Comparison of ENCODE assay signal across 15 mouse cellular contexts in genomic region chr9:116928338-116928737, GRCm38 (mm10).
"Had no signal": no experiment of that assay in that cellular context is flagged by ENCODE, and none has a peak within 500 bp of the region (broad histone marks: within the 10 kb centered on the region; RNA-seq: fewer than 3 reads in every experiment).

No protein-coding gene starts in this region.

- H3K9me3 ChIP-seq: liver, embryonic 15.5 days; lung, embryonic 15.5 days; midbrain, embryonic 13.5 days; neural tube, embryonic 15.5 days had no signal

- H3K4me2 ChIP-seq: liver, embryonic 11.5 days; liver, embryonic 15.5 days; lung, embryonic 15.5 days; midbrain, embryonic 13.5 days; neural tube, embryonic 15.5 days had no signal

- DNase-seq: kidney, adult 9 months; kidney, postnatal 4 days; left cerebral cortex, postnatal 4 days; lung, postnatal 14 days; right cerebral cortex, postnatal 4 days; spleen, adult 18-20 months; thymus, adult 18-20 months; thymus, postnatal 14 days had no signal

- H3K27ac ChIP-seq: kidney, postnatal 0 days; liver, embryonic 15.5 days; lung, embryonic 15.5 days; midbrain, embryonic 13.5 days; neural tube, embryonic 15.5 days had no signal

- H3K4me1 ChIP-seq: liver, embryonic 15.5 days; lung, embryonic 15.5 days; midbrain, embryonic 13.5 days had no signal

- H3K9ac ChIP-seq: liver, embryonic 15.5 days; lung, embryonic 15.5 days; midbrain, embryonic 13.5 days; neural tube, embryonic 15.5 days had no signal

- H3K4me3 ChIP-seq: liver, embryonic 15.5 days; lung, embryonic 15.5 days; midbrain, embryonic 13.5 days; myocyte; neural tube, embryonic 15.5 days had no signal

- H3K36me3 ChIP-seq: liver, embryonic 15.5 days; lung, embryonic 15.5 days; midbrain, embryonic 13.5 days; neural tube, embryonic 15.5 days had no signal

- ATAC-seq: midbrain, embryonic 13.5 days had no signal

- H3K27me3 ChIP-seq: liver, embryonic 15.5 days; lung, embryonic 15.5 days; neural tube, embryonic 15.5 days had no signal
